7 mouse cellular contexts compared by ENCODE assay signal in the genomic region with DNA sequence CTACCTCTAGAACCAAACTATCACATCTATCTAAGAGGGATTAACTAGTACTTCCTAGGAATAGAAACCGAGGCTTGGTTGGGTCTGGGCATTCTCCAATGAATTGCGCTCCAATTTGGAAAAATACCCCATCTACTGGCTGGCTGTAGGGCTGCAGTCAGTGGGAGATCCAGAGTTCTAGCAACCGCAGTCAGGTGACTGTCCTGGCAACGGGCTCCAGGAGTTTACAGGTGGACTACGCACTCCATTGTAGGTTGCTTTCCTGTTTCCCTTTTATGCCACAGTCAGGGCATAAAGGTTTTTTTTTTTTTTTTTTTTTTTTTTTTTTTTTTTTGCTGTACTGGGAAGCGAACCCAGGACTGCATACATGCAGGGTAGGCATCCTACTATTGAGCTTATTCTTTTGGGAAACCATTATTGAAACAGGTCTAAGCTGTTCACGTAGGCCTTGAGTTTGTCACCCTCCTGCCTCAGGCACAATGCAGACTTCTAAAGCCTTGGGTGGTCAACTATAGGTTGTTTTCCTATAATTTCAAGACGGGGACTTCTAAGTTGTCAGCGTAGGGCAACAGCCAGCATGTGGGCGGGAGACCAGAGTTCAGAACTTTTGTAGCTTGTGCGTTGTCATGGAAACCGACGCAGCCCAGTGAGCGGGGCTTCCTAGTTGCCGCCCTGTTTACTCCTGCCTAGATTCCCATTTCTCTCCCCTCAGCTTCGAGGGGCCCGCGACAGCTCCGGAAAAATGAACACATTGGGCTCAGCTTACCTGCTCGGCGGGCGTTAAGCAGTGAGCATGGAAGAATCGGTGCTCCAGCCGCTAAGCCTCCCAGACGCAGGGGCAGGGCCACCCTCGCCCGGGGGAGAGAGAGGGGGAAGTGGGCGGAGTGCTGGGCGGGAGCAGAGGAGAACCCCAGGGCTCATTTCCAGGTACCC. TPM values are rescaled to one million over a fixed set of nuclear protein-coding genes. Genes with fewer than 3 reads are reported as not detected.
DNase-seq lines count a peak whose midpoint lies in the region; ATAC-seq and TF ChIP-seq lines count a peak whose summit lies in the region.

A gene (minus strand): TSS at position 834 of the 933 bp plus-strand sequence.

- no peaks in the 10 kb centered on the region for H3K9me3 ChIP-seq in ES-Bruce4 (replicated peaks; ENCODE audit: control insufficient read depth, insufficient read depth, low read length, poor library complexity, severe bottlenecking)
- H3K9me3 ChIP-seq in embryonic facial prominence, embryonic 15.5 days (replicated peaks), result no peaks in the 10 kb centered on the region
- H3K9me3 ChIP-seq in hindbrain, embryonic 10.5 days, result no peaks in the 10 kb centered on the region
- no peaks in the 10 kb centered on the region for H3K9me3 ChIP-seq in limb, embryonic 11.5 days (ENCODE audit: control insufficient read depth, low read length)
- H3K9me3 ChIP-seq in midbrain, embryonic 10.5 days (replicated peaks), result no peaks in the 10 kb centered on the region
- no peaks in the 10 kb centered on the region for H3K9me3 ChIP-seq in stomach, embryonic 16.5 days (replicated peaks; ENCODE audit: control insufficient read depth, low read length)

- peak within 1 kb of the TSS; percentile 68 for H3K4me3 ChIP-seq in ES-Bruce4 (ENCODE audit: low read depth, low read length)
- H3K4me3 ChIP-seq in embryonic facial prominence, embryonic 15.5 days (replicated peaks), result peak within 1 kb of the TSS; percentile 51
- H3K4me3 ChIP-seq in hindbrain, embryonic 10.5 days, result peak within 1 kb of the TSS; percentile 59
- peak within 1 kb of the TSS; percentile 47 for H3K4me3 ChIP-seq in limb, embryonic 11.5 days (ENCODE audit: low read depth, low read length)
- peak within 1 kb of the TSS; percentile 62 for H3K4me3 ChIP-seq in midbrain, embryonic 10.5 days
- peak within 1 kb of the TSS; percentile 59 for H3K4me3 ChIP-seq in stomach, embryonic 16.5 days (replicated peaks; ENCODE audit: low read length)

- ATAC-seq in embryonic facial prominence, embryonic 15.5 days (ENCODE audit: insufficient number of reproducible peaks, low FRiP score, low TSS enrichment, low read depth), result 0 out of 2 replicates have a peak, but pooled peaks have one; percentile 45
- ATAC-seq in limb, embryonic 11.5 days (ENCODE audit: insufficient number of reproducible peaks, low FRiP score, low TSS enrichment, low read depth), result peak; percentile 85
- peak; percentile 69 for ATAC-seq in stomach, embryonic 16.5 days (ENCODE audit: insufficient read depth, low FRiP score)

- DNase-seq in ZHBTc4 (ENCODE audit: low read depth, low spot score), result peak; percentile 90
- peak; percentile 68 for DNase-seq in hindbrain, embryonic 10.5 days (ENCODE audit: low spot score)
- peak; percentile 75 for DNase-seq in limb, embryonic 11.5 days (ENCODE audit: low spot score)
- DNase-seq in midbrain, embryonic 10.5 days (ENCODE audit: low spot score), result peak; percentile 75

- H3K27me3 ChIP-seq in ES-Bruce4 (ENCODE audit: control insufficient read depth, insufficient read depth, low read length, poor library complexity, severe bottlenecking), result no peaks in the 10 kb centered on the region
- no peaks in the 10 kb centered on the region for H3K27me3 ChIP-seq in embryonic facial prominence, embryonic 15.5 days
- no peaks in the 10 kb centered on the region for H3K27me3 ChIP-seq in hindbrain, embryonic 10.5 days (ENCODE audit: insufficient read depth, poor library complexity, severe bottlenecking)
- no peaks in the 10 kb centered on the region for H3K27me3 ChIP-seq in limb, embryonic 11.5 days (ENCODE audit: control insufficient read depth, insufficient read depth, low read length)
- 0 out of 2 replicates have a peak, but pooled peaks cover 6% of the 10 kb centered on the region for H3K27me3 ChIP-seq in midbrain, embryonic 10.5 days (ENCODE audit: low read depth, poor library complexity, severe bottlenecking)
- H3K27me3 ChIP-seq in stomach, embryonic 16.5 days (ENCODE audit: control insufficient read depth, insufficient read depth, low read length), result no peaks in the 10 kb centered on the region

- no peaks in the 10 kb centered on the region for H3K4me1 ChIP-seq in ES-Bruce4 (ENCODE audit: control insufficient read depth, insufficient read depth, low read length)
- H3K4me1 ChIP-seq in embryonic facial prominence, embryonic 15.5 days, result 0 out of 2 replicates have a peak, but pooled peaks cover 9% of the 10 kb centered on the region
- peaks cover 12% of the 10 kb centered on the region for H3K4me1 ChIP-seq in hindbrain, embryonic 10.5 days (replicated peaks)
- H3K4me1 ChIP-seq in limb, embryonic 11.5 days (ENCODE audit: control insufficient read depth, insufficient read depth, low read length), result no peaks in the 10 kb centered on the region
- peaks cover 15% of the 10 kb centered on the region for H3K4me1 ChIP-seq in midbrain, embryonic 10.5 days
- no peaks in the 10 kb centered on the region for H3K4me1 ChIP-seq in stomach, embryonic 16.5 days (ENCODE audit: control insufficient read depth, insufficient read depth, low read length)

- no peak for TF ChIP-seq POLR2A in ES-Bruce4 (IDR thresholded peaks at IDR 0.05; ENCODE audit: insufficient read depth, low read length)

- H3K27ac ChIP-seq in ES-Bruce4 (ENCODE audit: insufficient read depth, low read length), result peak within 1 kb of the TSS; percentile 37; the same call in 1 of the 2 replicates
- H3K27ac ChIP-seq in embryonic facial prominence, embryonic 15.5 days (replicated peaks), result no peak within 1 kb of the TSS
- no peak within 1 kb of the TSS for H3K27ac ChIP-seq in hindbrain, embryonic 10.5 days
- no peak within 1 kb of the TSS for H3K27ac ChIP-seq in limb, embryonic 11.5 days (replicated peaks; ENCODE audit: low read depth, low read length)
- 0 out of 2 replicates have a peak within 1 kb of the TSS, but pooled peaks have one; percentile 33 for H3K27ac ChIP-seq in midbrain, embryonic 10.5 days (replicated peaks)
- H3K27ac ChIP-seq in stomach, embryonic 16.5 days (ENCODE audit: low read length), result no peak within 1 kb of the TSS

- TF ChIP-seq CTCF in ES-Bruce4 (IDR thresholded peaks at IDR 0.05; ENCODE audit: low read depth, low read length), result peak; percentile 55

- no peaks in the 10 kb centered on the region for H3K36me3 ChIP-seq in ES-Bruce4 (ENCODE audit: control insufficient read depth, insufficient read depth, low read length, poor library complexity, severe bottlenecking)
- no peaks in the 10 kb centered on the region for H3K36me3 ChIP-seq in embryonic facial prominence, embryonic 15.5 days
- H3K36me3 ChIP-seq in hindbrain, embryonic 10.5 days, result peaks cover 29% of the 10 kb centered on the region
- H3K36me3 ChIP-seq in limb, embryonic 11.5 days (ENCODE audit: control insufficient read depth, insufficient read depth, low read length), result no peaks in the 10 kb centered on the region
- H3K36me3 ChIP-seq in midbrain, embryonic 10.5 days, result peaks cover 29% of the 10 kb centered on the region
- 0 out of 2 replicates have a peak, but pooled peaks cover 2% of the 10 kb centered on the region for H3K36me3 ChIP-seq in stomach, embryonic 16.5 days (ENCODE audit: control insufficient read depth, insufficient read depth, low read length)

- no peak for TF ChIP-seq EP300 in ES-Bruce4 (IDR thresholded peaks at IDR 0.05; ENCODE audit: insufficient read depth, low read depth, low read length)

- WGBS in embryonic facial prominence, embryonic 15.5 days, result 2% methylated on average over 29 of the region's 29 CpGs
- 1% methylated on average over 29 of the region's 29 CpGs for WGBS in hindbrain, embryonic 10.5 days
- WGBS in limb, embryonic 11.5 days, result 3% methylated on average over 29 of the region's 29 CpGs
- WGBS in midbrain, embryonic 10.5 days, result under 1% methylated on average over 29 of the region's 29 CpGs
- 3% methylated on average over 29 of the region's 29 CpGs for WGBS in stomach, embryonic 16.5 days

- peak within 1 kb of the TSS; percentile 90 for H3K4me2 ChIP-seq in embryonic facial prominence, embryonic 15.5 days (replicated peaks)
- H3K4me2 ChIP-seq in limb, embryonic 11.5 days (ENCODE audit: low read depth, severe bottlenecking), result peak within 1 kb of the TSS; percentile 71
- peak within 1 kb of the TSS; percentile 86 for H3K4me2 ChIP-seq in stomach, embryonic 16.5 days (ENCODE audit: low read depth, low read length)

- peak within 1 kb of the TSS; percentile 20 for H3K9ac ChIP-seq in ES-Bruce4 (ENCODE audit: low read depth, poor library complexity, severe bottlenecking)
- H3K9ac ChIP-seq in embryonic facial prominence, embryonic 15.5 days, result 0 out of 2 replicates have a peak within 1 kb of the TSS, but pooled peaks have one; percentile 26
- H3K9ac ChIP-seq in limb, embryonic 11.5 days (ENCODE audit: low read length), result no peak within 1 kb of the TSS
- peak within 1 kb of the TSS; percentile 65 for H3K9ac ChIP-seq in stomach, embryonic 16.5 days (ENCODE audit: low read length)

RNA-seq across cellular contexts. Expression of the gene that starts here (rescaled TPM):
- 0.66 and 0.79 TPM in 2 replicates for polyA plus RNA-seq in ES-Bruce4 (2011; ENCODE audit: insufficient read depth, insufficient read length, low read depth, missing spikeins)
- polyA plus RNA-seq in embryonic facial prominence, embryonic 15.5 days (2015; fragmentation: Nextera tagmentation; extraction: Ambion mirVana), result 1.1 and 2.0 TPM in 2 replicates
- 0.29 and 0.69 TPM in 2 replicates for polyA plus RNA-seq in hindbrain, embryonic 10.5 days (2016; fragmentation: Nextera tagmentation; extraction: Ambion mirVana)
- not detected in 2 replicates for polyA plus RNA-seq in limb, embryonic 11.5 days (2014; fragmentation: Nextera tagmentation; extraction: Ambion mirVana)
- polyA plus RNA-seq in midbrain, embryonic 10.5 days (2016; fragmentation: Nextera tagmentation; extraction: Ambion mirVana), result 0.06 and 0.07 TPM in 2 replicates
- 0.39 and 0.58 TPM in 2 replicates for polyA plus RNA-seq in stomach, embryonic 16.5 days (2015; fragmentation: Nextera tagmentation; extraction: Ambion mirVana)

Comparison
In these comparisons a context has a peak if more than half of its experiments do, and no peak if none do; other contexts are left out.
1. Peak in DNase-seq and H3K4me3 ChIP-seq in hindbrain, embryonic 10.5 days; RNA of the gene not detected or under 1 TPM.
2. Peak in DNase-seq, ATAC-seq, H3K4me3 ChIP-seq and H3K4me2 ChIP-seq in limb, embryonic 11.5 days; RNA of the gene not detected or under 1 TPM.
3. Peak in DNase-seq, H3K4me3 ChIP-seq and H3K27ac ChIP-seq in midbrain, embryonic 10.5 days; RNA of the gene not detected or under 1 TPM.
4. Peak in ATAC-seq, H3K4me3 ChIP-seq, H3K9ac ChIP-seq and H3K4me2 ChIP-seq in stomach, embryonic 16.5 days; RNA of the gene not detected or under 1 TPM.